14 mouse cellular contexts compared by ENCODE assay signal in the genomic region with DNA sequence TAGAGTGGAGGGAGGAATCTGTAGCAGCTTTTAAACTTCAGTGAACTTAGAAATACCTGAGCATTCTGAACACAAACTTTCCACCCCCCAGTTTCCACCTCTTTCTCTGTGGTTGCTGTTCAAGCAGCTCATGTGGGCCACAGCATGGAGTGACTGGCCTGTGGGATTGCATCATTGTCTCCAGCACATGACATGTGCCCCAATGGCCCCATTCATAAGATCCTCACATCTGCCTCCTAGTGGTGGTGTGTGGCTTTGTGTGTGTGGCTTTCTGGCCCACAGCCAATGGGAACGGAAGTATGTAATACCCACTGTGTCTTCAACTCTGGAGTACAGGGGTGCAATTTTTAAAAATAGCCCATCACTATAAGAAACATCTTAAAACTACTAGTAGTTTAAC.
DNase-seq lines count a peak whose midpoint lies in the region; ATAC-seq lines count a peak whose summit lies in the region.
"Had no signal": no experiment of that assay in that cellular context is flagged by ENCODE, and none has a peak within 500 bp of the region (broad histone marks: within the 10 kb centered on the region; RNA-seq: fewer than 3 reads in every experiment).

No protein-coding gene starts in this region.

- no peak overlapping the region for H3K9ac ChIP-seq in forebrain, embryonic 14.5 days (ENCODE audit: low read length)
- no peak overlapping the region for H3K9ac ChIP-seq in forebrain, embryonic 15.5 days (replicated peaks)
- H3K9ac ChIP-seq in kidney, embryonic 14.5 days (ENCODE audit: low read depth, low read length), result no peak overlapping the region
- H3K9ac ChIP-seq: liver, embryonic 13.5 days had no signal

- no peak overlapping the region for H3K27ac ChIP-seq in forebrain, embryonic 14.5 days (ENCODE audit: low read depth, low read length)
- no peak overlapping the region for H3K27ac ChIP-seq in forebrain, embryonic 15.5 days (replicated peaks)
- no peak overlapping the region for H3K27ac ChIP-seq in kidney, embryonic 14.5 days (ENCODE audit: low read depth, low read length)
- H3K27ac ChIP-seq: liver, embryonic 13.5 days had no signal

- 71% methylated on average over 1 of the region's 1 CpGs for WGBS in forebrain, embryonic 14.5 days
- 67% methylated on average over 1 of the region's 1 CpGs for WGBS in forebrain, embryonic 15.5 days
- WGBS in kidney, embryonic 14.5 days, result 82% methylated on average over 1 of the region's 1 CpGs

- DNase-seq in forebrain, embryonic 14.5 days (ENCODE audit: low spot score), result peak; percentile 11
- DNase-seq in kidney, postnatal 14 days, result peak; percentile 3
- DNase-seq in 3T3-L1 (ENCODE audit: low read depth, low spot score) (peak; percentile 66), adipocyte (ENCODE audit: low spot score) (peak; percentile 47)
- DNase-seq in urinary bladder, postnatal 14 days (ENCODE audit: low spot score), result no peak
- no peak for DNase-seq in yolk sac, embryonic 10.5 days (ENCODE audit: low spot score)
- DNase-seq: adrenal gland, adult 8-10 months; cerebellum, adult 18-20 months; layer of hippocampus, adult 9-11 months; liver, embryonic 13.5 days had no signal

- no peak overlapping the region for H3K4me2 ChIP-seq in forebrain, embryonic 14.5 days (ENCODE audit: low read length)
- no peak overlapping the region for H3K4me2 ChIP-seq in forebrain, embryonic 15.5 days (replicated peaks)
- no peak overlapping the region for H3K4me2 ChIP-seq in kidney, embryonic 14.5 days (replicated peaks; ENCODE audit: low read depth, low read length)
- H3K4me2 ChIP-seq: liver, embryonic 13.5 days had no signal

- H3K9me3 ChIP-seq in forebrain, embryonic 14.5 days (replicated peaks; ENCODE audit: control insufficient read depth, low read length), result no peaks in the 10 kb centered on the region
- no peaks in the 10 kb centered on the region for H3K9me3 ChIP-seq in forebrain, embryonic 15.5 days
- H3K9me3 ChIP-seq in kidney, embryonic 14.5 days (ENCODE audit: control insufficient read depth, low read length), result no peaks in the 10 kb centered on the region
- H3K9me3 ChIP-seq: liver, embryonic 13.5 days had no signal

- no peak overlapping the region for H3K4me3 ChIP-seq in forebrain, embryonic 14.5 days (ENCODE audit: low read depth, low read length)
- H3K4me3 ChIP-seq in forebrain, embryonic 15.5 days, result no peak overlapping the region
- no peak overlapping the region for H3K4me3 ChIP-seq in kidney, embryonic 14.5 days (ENCODE audit: low read length)
- H3K4me3 ChIP-seq: liver, embryonic 13.5 days had no signal

- H3K27me3 ChIP-seq in forebrain, embryonic 14.5 days (replicated peaks; ENCODE audit: control insufficient read depth, insufficient read depth, low read length), result no peaks in the 10 kb centered on the region
- H3K27me3 ChIP-seq in forebrain, embryonic 15.5 days, result no peaks in the 10 kb centered on the region
- no peaks in the 10 kb centered on the region; the same call in 1 of the 2 replicates for H3K27me3 ChIP-seq in kidney, embryonic 14.5 days (ENCODE audit: control insufficient read depth, insufficient read depth, low read length)
- H3K27me3 ChIP-seq: liver, embryonic 13.5 days had no signal

- no peaks in the 10 kb centered on the region for H3K4me1 ChIP-seq in forebrain, embryonic 14.5 days (ENCODE audit: control insufficient read depth, insufficient read depth, low read length)
- peaks cover 6% of the 10 kb centered on the region; the same call in 1 of the 2 replicates for H3K4me1 ChIP-seq in forebrain, embryonic 15.5 days
- H3K4me1 ChIP-seq in kidney, embryonic 14.5 days (ENCODE audit: control insufficient read depth, insufficient read depth, low read length), result no peaks in the 10 kb centered on the region
- H3K4me1 ChIP-seq: liver, embryonic 13.5 days had no signal

- no peak for ATAC-seq in forebrain, embryonic 14.5 days
- no peak for ATAC-seq in forebrain, embryonic 15.5 days (replicated peaks)
- ATAC-seq in kidney, embryonic 14.5 days (ENCODE audit: low FRiP score, low TSS enrichment), result no peak
- ATAC-seq: CD4-positive, CD25-positive, alpha-beta regulatory T cell, adult 4 months; midbrain, embryonic 16.5 days had no signal

- H3K36me3 ChIP-seq in forebrain, embryonic 14.5 days (ENCODE audit: control insufficient read depth, insufficient read depth, low read length), result no peaks in the 10 kb centered on the region
- no peaks in the 10 kb centered on the region for H3K36me3 ChIP-seq in forebrain, embryonic 15.5 days
- no peaks in the 10 kb centered on the region for H3K36me3 ChIP-seq in kidney, embryonic 14.5 days (ENCODE audit: control insufficient read depth, insufficient read depth, low read length)
- H3K36me3 ChIP-seq: liver, embryonic 13.5 days had no signal

Comparison
In these comparisons a context has a peak if more than half of its experiments do, and no peak if none do; other contexts are left out.
1. DNase-seq: peak in forebrain, embryonic 14.5 days (single experiment), kidney, postnatal 14 days (single experiment), 3T3-L1 (single experiment) and adipocyte (single experiment); none in urinary bladder, postnatal 14 days (single experiment) and yolk sac, embryonic 10.5 days (single experiment).